Mouse (Mus musculus): ENCODE measurements around the gene Snx29.
"Not testable (repeated sequence)": the region's sequence is repeated elsewhere in the genome, so short reads cannot be mapped to it uniquely, and the experiment has no call there.

Snx29 gene

GRCm38 (mm10) chr16:11408726-11409125 lies 86.0 kb downstream of the Snx29 start:
- no peak for DNase-seq (ENCODE audit: low spot score)

- DNase-seq (ENCODE audit: low spot score) = no peak
Observed at GRCm38 (mm10) chr16:11414631-11415030, 91.9 kb downstream of the Snx29 start.

GRCm38 (mm10) chr16:11418183-11418588 lies 95.5 kb downstream of the Snx29 start:
- peak; percentile 22 for DNase-seq (ENCODE audit: low spot score)

- DNase-seq (ENCODE audit: low spot score) = no peak
Observed at GRCm38 (mm10) chr16:11420311-11421080, 97.8 kb downstream of the Snx29 start.

GRCm38 (mm10) chr16:11422165-11422564 lies 99.5 kb downstream of the Snx29 start:
- no peak for DNase-seq (ENCODE audit: low spot score)

DNA sequence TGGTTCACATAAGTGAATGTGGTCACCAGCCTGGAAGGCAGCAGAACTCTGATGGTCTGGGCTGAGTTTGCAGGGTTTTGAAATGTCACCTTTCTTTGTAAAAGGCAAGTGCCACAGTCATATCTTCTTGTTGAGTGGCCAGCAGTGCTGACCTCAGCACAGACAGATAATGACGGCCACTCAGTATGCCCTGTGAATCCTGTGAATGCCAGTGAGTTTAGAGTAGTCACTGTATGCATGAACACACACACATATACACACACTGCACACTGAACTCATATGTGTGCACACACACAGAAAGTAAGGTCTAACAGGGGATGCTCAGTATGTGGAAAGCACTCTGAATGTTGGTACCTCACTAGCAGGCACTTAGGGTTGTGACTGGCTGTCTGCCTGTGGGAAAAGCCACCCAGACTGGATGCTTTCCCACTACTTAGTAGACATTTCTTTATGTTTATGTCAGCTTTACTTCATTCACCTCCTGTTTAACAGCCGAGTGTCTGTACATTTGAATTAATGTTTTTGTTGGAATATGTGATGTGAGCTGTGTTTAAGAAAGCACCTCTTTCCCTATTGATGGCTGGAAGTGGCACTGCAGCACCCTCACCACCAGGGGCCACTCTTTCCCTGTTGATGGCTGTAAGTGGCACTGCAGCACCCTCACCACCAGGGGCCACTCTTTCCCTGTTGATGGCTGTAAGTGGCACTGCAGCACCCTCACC lies 100.3 kb downstream of the Snx29 start:
- DNase-seq (ENCODE audit: low spot score) = no peak

DNA sequence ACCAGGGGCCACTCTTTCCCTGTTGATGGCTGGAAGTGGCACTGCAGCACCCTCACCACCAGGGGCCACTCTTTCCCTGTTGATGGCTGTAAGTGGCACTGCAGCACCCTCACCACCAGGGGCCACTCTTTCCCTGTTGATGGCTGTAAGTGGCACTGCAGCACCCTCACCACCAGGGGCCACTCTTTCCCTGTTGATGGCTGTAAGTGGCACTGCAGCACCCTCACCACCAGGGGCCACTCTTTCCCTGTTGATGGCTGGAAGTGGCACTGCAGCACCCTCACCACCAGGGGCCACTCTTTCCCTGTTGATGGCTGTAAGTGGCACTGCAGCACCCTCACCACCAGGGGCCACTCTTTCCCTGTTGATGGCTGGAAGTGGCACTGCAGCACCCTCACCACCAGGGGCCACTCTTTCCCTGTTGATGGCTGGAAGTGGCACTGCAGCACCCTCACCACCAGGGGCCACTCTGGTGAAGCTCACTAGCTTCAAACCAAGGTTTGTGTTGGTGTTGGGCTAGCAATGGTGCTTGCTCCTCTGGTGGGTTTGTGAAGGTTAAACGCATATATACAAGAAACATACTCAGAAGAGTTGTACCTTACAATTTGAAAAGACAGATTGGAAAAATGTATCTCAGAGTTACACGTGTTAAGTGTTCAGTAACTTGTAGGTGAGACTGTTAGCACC lies 101.0 kb downstream of the Snx29 start:
- not testable (repeated sequence) for DNase-seq (ENCODE audit: low spot score)

DNA sequence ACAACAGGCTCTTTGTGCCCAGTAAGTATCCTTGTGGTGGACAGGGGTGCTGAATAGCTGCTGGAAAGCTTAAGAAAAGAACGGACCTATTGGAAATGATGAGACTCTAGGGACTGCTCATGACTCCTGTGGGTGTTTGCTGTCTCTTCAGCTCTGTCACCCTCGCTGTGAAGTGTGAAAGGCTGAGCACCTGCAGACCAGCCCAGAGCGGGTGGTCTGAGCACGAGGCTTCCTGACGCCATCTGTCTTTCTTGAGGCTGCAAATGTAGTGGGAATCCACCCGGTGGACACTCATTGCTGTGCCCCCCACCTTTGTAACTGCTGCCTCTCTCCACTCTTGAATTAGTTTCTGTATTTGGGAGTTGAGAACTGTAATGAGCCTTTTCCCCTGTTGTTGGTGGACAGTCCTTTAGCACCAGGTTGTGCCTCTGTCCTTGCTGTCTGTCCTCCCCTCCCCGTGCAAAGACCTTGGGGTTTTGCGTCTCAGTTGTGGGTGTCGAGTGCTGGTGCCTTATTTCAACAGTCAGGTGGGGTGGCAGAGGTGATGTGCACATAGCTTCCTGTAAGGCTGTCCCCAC lies 101.9 kb downstream of the Snx29 start:
- DNase-seq (ENCODE audit: low spot score) = no peak

- DNase-seq (ENCODE audit: low spot score) = no peak
Observed at GRCm38 (mm10) chr16:11425279-11425678, 102.6 kb downstream of the Snx29 start.

DNA sequence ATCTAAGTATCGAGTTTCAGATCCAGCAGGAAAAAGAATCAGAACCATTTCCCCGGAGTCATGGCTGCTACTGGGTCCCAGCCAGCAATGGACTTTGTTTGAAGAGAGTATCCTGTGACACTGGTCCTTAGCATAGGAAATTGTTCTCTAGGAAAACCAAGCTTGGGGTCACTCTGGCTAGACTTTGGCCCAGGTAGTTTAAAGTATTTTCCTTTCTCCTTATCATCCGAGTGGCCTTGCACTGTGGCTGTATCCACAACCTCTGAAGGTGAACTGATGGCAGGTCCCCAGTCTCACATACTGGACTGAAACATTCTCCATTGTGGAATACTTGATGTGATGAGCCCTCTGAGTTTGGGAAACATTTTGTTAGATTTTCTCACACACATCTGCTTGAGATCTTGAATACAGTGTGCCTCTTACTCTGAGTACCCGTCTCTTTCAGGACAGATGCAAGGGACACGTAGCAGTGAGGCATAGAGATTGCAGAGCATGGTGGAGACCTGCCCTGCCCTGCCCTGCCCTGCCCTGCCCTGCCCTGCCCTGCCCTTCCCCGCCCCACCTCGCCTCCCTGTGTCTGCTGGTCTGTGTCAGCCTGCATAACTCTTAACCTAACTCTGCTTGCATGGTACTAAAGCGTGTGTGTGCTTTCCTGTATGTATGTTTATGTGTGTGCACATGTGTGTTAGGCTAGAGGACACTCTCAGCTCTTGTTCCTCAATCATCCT lies 104.3 kb downstream of the Snx29 start:
- DNase-seq (ENCODE audit: low spot score) = no peak

- no peak for DNase-seq (ENCODE audit: low spot score)
Observed at GRCm38 (mm10) chr16:11429784-11430183, 107.1 kb downstream of the Snx29 start.

DNA sequence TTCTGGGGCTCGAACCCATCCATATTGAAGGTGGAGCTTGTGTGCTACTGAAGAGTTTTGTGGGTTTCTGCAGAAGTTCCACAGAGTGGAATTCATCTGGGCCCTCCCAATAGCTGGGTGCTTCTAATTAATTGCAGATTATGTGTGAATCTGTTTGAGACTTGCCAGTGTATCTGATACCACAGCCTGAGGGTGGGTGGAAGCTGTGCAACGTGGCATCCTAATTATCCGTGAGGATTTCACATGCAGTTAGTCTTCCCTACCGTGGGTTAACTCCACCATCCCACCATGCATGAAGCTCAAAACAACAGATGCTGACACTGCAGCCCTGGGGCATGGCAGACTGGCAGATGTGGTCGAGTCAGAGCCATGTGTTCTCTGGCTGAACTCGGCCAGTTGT lies 107.8 kb downstream of the Snx29 start:
- DNase-seq (ENCODE audit: low spot score) = no peak

DNA sequence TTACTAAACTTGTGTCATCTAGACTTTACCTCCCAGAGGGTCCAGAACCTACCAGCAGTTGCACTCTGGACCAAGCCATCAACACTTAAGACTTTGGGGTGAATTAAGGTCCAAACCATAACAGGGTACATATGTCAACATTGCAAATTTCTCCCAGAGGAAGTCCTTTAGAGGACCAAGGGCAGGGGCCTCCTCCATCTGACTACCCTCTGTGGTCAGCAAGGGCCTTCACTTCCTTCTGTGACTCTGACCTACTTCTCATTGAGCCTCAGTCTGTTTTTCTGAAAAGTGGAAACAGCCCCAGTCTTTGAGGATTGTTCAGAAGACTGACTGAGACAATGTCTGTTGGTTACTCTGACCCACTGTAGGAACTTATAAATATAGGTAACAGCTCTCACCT lies 111.1 kb downstream of the Snx29 start:
- no peak for DNase-seq (ENCODE audit: low spot score)

DNA sequence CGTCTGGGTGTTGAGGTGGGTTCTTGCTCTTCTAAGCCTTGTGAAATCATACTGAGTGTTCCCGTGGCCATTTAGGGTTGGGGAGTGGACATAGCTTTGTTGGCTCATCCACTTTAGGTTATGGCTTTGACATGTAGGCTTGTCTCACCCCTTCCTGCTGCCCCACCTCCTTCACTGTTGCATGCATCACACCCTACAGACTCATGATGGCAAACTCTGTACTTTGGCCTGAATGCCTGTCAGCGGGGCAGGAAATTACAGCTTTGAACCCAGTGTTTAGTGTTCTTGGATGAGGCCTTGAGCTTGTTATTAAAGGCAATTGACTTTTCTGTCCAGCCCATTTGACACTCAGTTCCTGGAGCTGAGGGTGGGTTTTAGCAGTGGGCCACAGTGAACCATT lies 114.9 kb downstream of the Snx29 start:
- no peak for DNase-seq (ENCODE audit: low spot score)

GRCm38 (mm10) chr16:11439417-11439816 lies 116.7 kb downstream of the Snx29 start:
- DNase-seq (ENCODE audit: low spot score) = no peak

- DNase-seq (ENCODE audit: low spot score) = no peak
Observed at GRCm38 (mm10) chr16:11441616-11442015, 118.9 kb downstream of the Snx29 start.

DNA sequence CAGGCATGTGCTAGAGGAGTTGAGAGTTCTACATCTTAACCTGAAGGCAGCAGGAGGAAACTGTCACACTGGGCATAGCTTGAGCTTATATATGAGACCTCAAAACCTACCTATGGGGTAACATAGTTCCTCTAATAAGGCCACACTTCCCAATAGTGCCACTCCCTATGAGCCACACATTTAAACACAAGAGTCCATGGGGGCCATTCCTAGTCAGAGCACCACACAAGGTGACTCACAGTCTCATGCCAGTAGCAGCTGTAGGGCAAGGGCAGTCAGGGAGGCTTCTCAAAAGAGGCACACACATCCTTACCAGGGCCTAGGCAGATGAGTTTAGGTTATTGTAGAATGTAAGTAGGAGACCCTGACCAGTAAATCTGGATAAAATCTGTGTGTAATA lies 119.8 kb downstream of the Snx29 start:
- no peak for DNase-seq (ENCODE audit: low spot score)

- no peak for DNase-seq (ENCODE audit: low spot score)
Observed at GRCm38 (mm10) chr16:11444626-11445025, 121.9 kb downstream of the Snx29 start.

DNA sequence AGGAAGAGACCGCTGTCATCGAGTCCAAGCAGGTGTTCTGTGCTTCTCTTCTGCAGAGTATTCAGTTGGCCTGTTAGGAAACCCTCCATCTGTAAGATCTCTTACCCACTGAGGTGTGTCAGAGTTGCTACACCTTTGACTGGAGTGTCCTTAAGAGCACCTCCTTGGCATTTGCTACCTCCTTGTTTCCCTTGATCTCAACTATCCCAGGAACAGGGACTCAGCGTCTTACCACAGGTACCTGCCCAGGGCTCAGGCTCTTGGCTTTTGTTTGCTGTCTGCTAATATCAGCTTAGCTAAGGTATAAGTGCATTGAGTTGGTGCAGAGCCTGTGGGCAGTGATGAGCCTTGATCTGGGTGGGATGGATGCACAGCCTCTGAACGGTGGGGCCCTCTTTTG lies 124.3 kb downstream of the Snx29 start:
- no peak for DNase-seq (ENCODE audit: low spot score)

GRCm38 (mm10) chr16:11447905-11448304 lies 125.2 kb downstream of the Snx29 start:
- DNase-seq (ENCODE audit: low spot score) = no peak

GRCm38 (mm10) chr16:11448696-11449095 lies 126.0 kb downstream of the Snx29 start:
- not testable (repeated sequence) for DNase-seq (ENCODE audit: low spot score)

GRCm38 (mm10) chr16:11449344-11449743 lies 126.6 kb downstream of the Snx29 start:
- no peak for DNase-seq (ENCODE audit: low spot score)

All from layer of hippocampus, adult 9-10 months (tissue).